Mouse (Mus musculus) CH12.LX (cell line): ENCODE results near the gene Clip1. TPM values are rescaled to one million over a fixed set of nuclear protein-coding genes. Genes with fewer than 3 reads are reported as not detected.

ENCODE experiments used
- DNase-seq: peaks from one replicate; pipeline ENCODE4 v3.0.0-alpha.2; 2013; ENCODE audit errors: extremely low read depth
- H3K27ac ChIP-seq: 2 replicates; pipeline ENCODE4 v1.5.1; 2012; ENCODE audit warnings: low read depth, mild to moderate bottlenecking, control low read depth, moderate library complexity; ENCODE audit not compliant: insufficient read depth
- H3K27me3 ChIP-seq: replicated peaks from 2 replicates; pipeline ENCODE3; 2012; ENCODE audit warnings: inconsistent platforms
- H3K36me3 ChIP-seq, 2 experiments: replicated peaks in 1 of 2; 2 replicates each; pipeline versions ENCODE3 to v1.6.1; 2012; ENCODE audit warnings: inconsistent platforms in 1 of 2, low read length in 1 of 2, mild to moderate bottlenecking in 1 of 2, mixed read lengths in 1 of 2, moderate library complexity in 1 of 2; ENCODE audit not compliant: control insufficient read depth in 1 of 2, insufficient read depth in 1 of 2
- H3K4me1 ChIP-seq, 2 experiments: 2 replicates each; pipeline ENCODE4 v1.6.1; 2012; ENCODE audit warnings: inconsistent platforms in 1 of 2, moderate library complexity in 1 of 2; ENCODE audit not compliant: insufficient read depth in 2 of 2, control insufficient read depth in 1 of 2
- H3K4me2 ChIP-seq: 2 replicates; pipeline ENCODE4 v1.6.1; 2012; ENCODE audit warnings: low read depth, mild to moderate bottlenecking, control low read depth; ENCODE audit not compliant: poor library complexity, insufficient read depth, severe bottlenecking
- H3K4me3 ChIP-seq, 3 experiments: fragments of 150-350 bp in 1 of 3; sonication (generic) in 1 of 3; replicated peaks in 1 of 3; 2 replicates each; pipeline versions ENCODE3 to v1.5.1; 2011 to 2012; ENCODE audit warnings: low read depth in 2 of 3, low read length in 2 of 3, mild to moderate bottlenecking in 2 of 3, moderate library complexity in 2 of 3, control low read depth in 1 of 3, improper control_type of control experiment in 1 of 3, inconsistent platforms in 1 of 3, mixed read lengths in 1 of 3; ENCODE audit not compliant: poor library complexity in 1 of 3
- H3K79me2 ChIP-seq: replicated peaks from 2 replicates; pipeline ENCODE4 v1.6.1; 2012; ENCODE audit warnings: mild to moderate bottlenecking, moderate library complexity; ENCODE audit not compliant: control insufficient read depth, poor library complexity, insufficient read depth, severe bottlenecking; ENCODE audit errors: extremely low read depth
- H3K9ac ChIP-seq: 2 replicates; pipeline ENCODE4 v1.6.1; 2012; ENCODE audit warnings: low read depth, mild to moderate bottlenecking, control low read depth, moderate library complexity; ENCODE audit not compliant: insufficient read depth
- H3K9me3 ChIP-seq: replicated peaks from 2 replicates; pipeline ENCODE3; 2012; ENCODE audit warnings: low read length, inconsistent platforms, mixed read lengths
- CTCF ChIP-seq, 2 experiments: IDR thresholded peaks in 1 of 2; conservative IDR thresholded peaks in 1 of 2; 2 replicates each; pipeline ENCODE4 v1.5.1; 2011 to 2012; ENCODE audit warnings: low read depth in 2 of 2, low read length in 2 of 2, improper control_type of control experiment in 1 of 2, inconsistent platforms in 1 of 2, mild to moderate bottlenecking in 1 of 2, moderate library complexity in 1 of 2
- E2F4 ChIP-seq: IDR thresholded peaks from 2 replicates; pipeline ENCODE4 v1.6.1; 2011; ENCODE audit warnings: low read depth, low read length, improper control_type of control experiment; ENCODE audit not compliant: insufficient replicate concordance
- EP300 ChIP-seq: IDR thresholded peaks from 2 replicates; pipeline ENCODE4 v1.6.1; 2011; ENCODE audit warnings: low read length, improper control_type of control experiment
- IRF4 ChIP-seq: IDR thresholded peaks from 2 replicates; pipeline ENCODE4 v1.6.1; 2014; ENCODE audit warnings: low read depth, mild to moderate bottlenecking, inconsistent platforms, low read length, improper control_type of control experiment
- JUND ChIP-seq: conservative IDR thresholded peaks from 2 replicates; pipeline ENCODE4 v1.6.1; 2011; ENCODE audit warnings: low read depth, low read length, improper control_type of control experiment
- MXI1 ChIP-seq: IDR thresholded peaks from 2 replicates; pipeline ENCODE4 v1.6.1; 2011; ENCODE audit warnings: mild to moderate bottlenecking, low read depth, low read length, improper control_type of control experiment
- NELFE ChIP-seq: IDR thresholded peaks from 2 replicates; pipeline ENCODE4 v1.6.1; 2011; ENCODE audit warnings: low read depth, low read length, improper control_type of control experiment
- NRF1 ChIP-seq: IDR thresholded peaks from 2 replicates; pipeline ENCODE4 v1.6.1; 2014; ENCODE audit warnings: low read depth, mild to moderate bottlenecking, inconsistent platforms, low read length, improper control_type of control experiment, moderate library complexity
- TCF12 ChIP-seq: IDR thresholded peaks from 2 replicates; pipeline ENCODE4 v1.6.1; 2014; ENCODE audit warnings: low read depth, mild to moderate bottlenecking, inconsistent platforms, low read length, improper control_type of control experiment
- UBTF ChIP-seq: IDR thresholded peaks from 2 replicates; pipeline ENCODE4 v1.6.1; 2012; ENCODE audit warnings: low read depth, mild to moderate bottlenecking, inconsistent platforms, low read length, improper control_type of control experiment, moderate library complexity
- USF2 ChIP-seq: conservative IDR thresholded peaks from 2 replicates; pipeline ENCODE4 v1.6.1; 2011; ENCODE audit warnings: low read depth, low read length, improper control_type of control experiment
- ZKSCAN1 ChIP-seq: IDR thresholded peaks from 2 replicates; pipeline ENCODE4 v1.6.1; 2012; ENCODE audit warnings: low read depth, inconsistent platforms, low read length, improper control_type of control experiment, borderline replicate concordance
- ZMIZ1 ChIP-seq: IDR thresholded peaks from 2 replicates; pipeline ENCODE4 v1.6.1; 2012; ENCODE audit warnings: low read depth, mild to moderate bottlenecking, inconsistent platforms, low read length, improper control_type of control experiment
- dilution Hi-C: fragments of 300-500 bp; cut with MboI; formaldehyde crosslinking; loops from 2 replicates; pipeline ENCODE4 v1.14.3; 2020; ENCODE audit warnings: low sequenced_read_pairs; ENCODE audit not compliant: extremely low pct_unique_long_range_greater_than_20kb, extremely low pct_ligation_motif_present
- in situ Hi-C: fragments of 300-500 bp; cut with MboI; formaldehyde crosslinking; loops from 3 replicates; pipeline ENCODE4 v1.14.3; 2019; ENCODE audit warnings: low sequenced_read_pairs, low pct_ligation_motif_present, low pct_unique_long_range_greater_than_20kb, mixed read lengths
- polyA plus RNA-seq: library from polyadenylated mRNA; unstranded; fragments of >175 nt; gene quantifications from 2 replicates; pipeline ENCODE4 v1.2.1, GENCODE M21; 2012; ENCODE audit warnings: low read depth; ENCODE audit not compliant: insufficient read length
- total RNA-seq, 2 experiments: library from RNA; depleted of rRNA; stranded (reverse); fragments of 300-350 nt in 1 of 2; fragments of >200 nt in 1 of 2; gene quantifications; 2 replicates each; pipeline ENCODE4 v1.2.3; 2012 to 2014

The Clip1 gene
- total and polyA plus RNA-seq, 3 experiments = 24.9 to 42.9 (median 28.1) TPM

GRCm38 (mm10) chr5:123654937-123655336 lies 29.5 kb downstream of the Clip1 start:
- peaks cover 19 to 59% of the 10 kb centered on the region in 2 experiments for H3K36me3 ChIP-seq
- dilution Hi-C loops (no loop called here), in situ Hi-C loops (no loop called here)
- no peak for TF ChIP-seq CTCF (conservative IDR thresholded peaks at IDR 0.05 in 1 of 2, IDR thresholded peaks at IDR 0.05 in 1 of 2; ENCODE audit: low read depth in 2 of 2, low read length in 2 of 2)
- TF ChIP-seq USF2 = no peak
- TF ChIP-seq TCF12 = no peak
- TF ChIP-seq ZKSCAN1 = no peak
- TF ChIP-seq E2F4 = no peak
- TF ChIP-seq NELFE = no peak
- H3K27ac ChIP-seq = no peak overlapping the region
- no peak overlapping the region for H3K9ac ChIP-seq
- no peak overlapping the region for H3K4me2 ChIP-seq
- H3K4me3 ChIP-seq = no peak overlapping the region
- no peak for DNase-seq
- H3K27me3 ChIP-seq = no peaks in the 10 kb centered on the region
- H3K79me2 ChIP-seq = no peaks in the 10 kb centered on the region; the same call in none of the 2 replicates
- peaks cover 0 to 5% of the 10 kb centered on the region in 2 experiments; a peak in 2 of 4 replicates for H3K4me1 ChIP-seq
- no peaks in the 10 kb centered on the region for H3K9me3 ChIP-seq

GRCm38 (mm10) chr5:123653287-123653801 lies 31.1 kb downstream of the Clip1 start:
- Histone ChIP-seq H3K4me2 (no peak overlapping the region), H3K36me3 (peaks cover 19 to 61% of the 10 kb centered on the region in 2 experiments), H3K27me3 (no peaks in the 10 kb centered on the region), H3K79me2 (no peaks in the 10 kb centered on the region; the same call in none of the 2 replicates), H3K4me1 (peaks cover 0 to 5% of the 10 kb centered on the region in 2 experiments; a peak in 1 of 4 replicates), H3K27ac (no peak overlapping the region), H3K4me3 (no peak overlapping the region), H3K9ac (no peak overlapping the region), H3K9me3 (no peaks in the 10 kb centered on the region)
- TF ChIP-seq EP300 = no peak
- TF ChIP-seq NRF1 = no peak
- TF ChIP-seq NELFE = no peak
- TF ChIP-seq TCF12 = no peak
- no peak for TF ChIP-seq JUND
- no peak for TF ChIP-seq MXI1
- no peak for TF ChIP-seq ZMIZ1
- TF ChIP-seq UBTF = no peak
- TF ChIP-seq IRF4 = no peak
- dilution Hi-C loops (no loop called here), in situ Hi-C loops (no loop called here)
- DNase-seq = no peak

- H3K79me2 ChIP-seq = no peaks in the 10 kb centered on the region
- no peak overlapping the region for H3K4me2 ChIP-seq
- H3K4me3 ChIP-seq = no peak overlapping the region
- no peaks in the 10 kb centered on the region for H3K4me1 ChIP-seq
- no peak overlapping the region for H3K27ac ChIP-seq
- peaks cover 32 to 75% of the 10 kb centered on the region in 2 experiments for H3K36me3 ChIP-seq
- dilution Hi-C loops = no loop called here
- DNase-seq = no peak
- no peak overlapping the region for H3K9ac ChIP-seq
- TF ChIP-seq CTCF (conservative IDR thresholded peaks at IDR 0.05 in 1 of 2, IDR thresholded peaks at IDR 0.05 in 1 of 2; ENCODE audit: low read depth in 2 of 2, low read length in 2 of 2) (0 out of 4 replicates have a peak, but pooled peaks of 1 of the 2 experiments have one; percentile 3), ZMIZ1 (no peak)
- TF ChIP-seq, all 38 proteins: peak for 1
- Histone ChIP-seq H3K9me3 (no peaks in the 10 kb centered on the region), H3K27me3 (no peaks in the 10 kb centered on the region)
- in situ Hi-C loops = no loop called here
Observed at GRCm38 (mm10) chr5:123650825-123651224, 33.6 kb downstream of the Clip1 start.
